Mouse (Mus musculus) kidney, adult 2 months (tissue): ENCODE measurements around the gene Bicra. TPM values are rescaled to one million over a fixed set of nuclear protein-coding genes. Genes with fewer than 3 reads are reported as not detected.

ENCODE experiments used
- DNase-seq: peaks from one replicate; pipeline ENCODE4 v3.0.0; 2021
- H3K27ac ChIP-seq: fragments of 200-500 bp; 2 replicates; pipeline ENCODE4 v1.5.1; 2012; ENCODE audit warnings: low read depth, low read length, control low read depth, inconsistent platforms; ENCODE audit not compliant: insufficient read depth
- H3K27me3 ChIP-seq: fragments of 200-500 bp; replicated peaks from 2 replicates; pipeline ENCODE4 v1.6.1; 2012; ENCODE audit warnings: mild to moderate bottlenecking, moderate library complexity, low read length, inconsistent platforms; ENCODE audit not compliant: control insufficient read depth, insufficient read depth
- H3K36me3 ChIP-seq: fragments of 200-500 bp; 2 replicates; pipeline ENCODE4 v1.6.1; 2012; ENCODE audit warnings: mild to moderate bottlenecking, moderate library complexity, low read length, inconsistent platforms; ENCODE audit not compliant: control insufficient read depth, insufficient read depth
- H3K4me1 ChIP-seq: fragments of 200-500 bp; 2 replicates; pipeline ENCODE4 v1.6.1; 2011; ENCODE audit warnings: low read length; ENCODE audit not compliant: control insufficient read depth, insufficient read depth
- H3K4me3 ChIP-seq: fragments of 200-500 bp; 2 replicates; pipeline ENCODE4 v1.5.1; 2011; ENCODE audit warnings: mild to moderate bottlenecking, low read depth, low read length, control low read depth; ENCODE audit not compliant: insufficient read depth
- CTCF ChIP-seq: fragments of 200-500 bp; conservative IDR thresholded peaks from 2 replicates; pipeline ENCODE4 v1.5.1; 2011; ENCODE audit warnings: low read depth, mild to moderate bottlenecking, control low read depth, low read length, moderate library complexity, mixed read lengths; ENCODE audit not compliant: insufficient read depth, insufficient read length
- POLR2A ChIP-seq: fragments of 200-500 bp; IDR thresholded peaks from one replicate; pipeline ENCODE4 v1.6.1; 2011; ENCODE audit warnings: low read depth, low read length, control low read depth
- WGBS: fragments of 180-500 bp; shearing (Covaris S2); methylation state at CpG from one replicate; pipeline ENCODE4 v1.1.7; 2018; 5-methylcytosine and 5-hydroxymethylcytosine counted together
- polyA plus RNA-seq: library from polyadenylated mRNA; depleted of rRNA; stranded (reverse); fragments of >200 nt; gene quantifications from 2 replicates; pipeline ENCODE4 v1.2.3, GENCODE M21; 2012

Bicra gene
- polyA plus RNA-seq, 1 experiment, result 8.6 TPM

GRCm38 (mm10) chr7:15967312-15967711 lies 80.4 kb downstream of the Bicra start, which contains the start of gene Ehd2:
Gene Ehd2, minus strand, starts transcription at chr7:15967567.
- peak within 1 kb of the TSS; percentile 77 for H3K4me3 ChIP-seq
- peak within 1 kb of the TSS; percentile 64 for H3K27ac ChIP-seq
- peak; percentile 77 for DNase-seq
- peaks cover 1% of the 10 kb centered on the region for H3K36me3 ChIP-seq
- TF ChIP-seq POLR2A, result peak; percentile 49
- TF ChIP-seq CTCF, result peak; percentile 71
- WGBS, result 2% methylated on average over 22 of the region's 22 CpGs
- peaks cover 3% of the 10 kb centered on the region; the same call in 1 of the 2 replicates for H3K4me1 ChIP-seq
- H3K27me3 ChIP-seq, result no peaks in the 10 kb centered on the region

GRCm38 (mm10) chr7:15966489-15966888 lies 81.2 kb downstream of the Bicra start:
- WGBS, result 87% methylated on average over 3 of the region's 3 CpGs
- no peaks in the 10 kb centered on the region for H3K36me3 ChIP-seq
- TF ChIP-seq POLR2A (no peak), CTCF (no peak)
- DNase-seq, result no peak
- peak overlapping the region; percentile 77 for H3K4me3 ChIP-seq
- H3K4me1 ChIP-seq, result peaks cover 7% of the 10 kb centered on the region; the same call in 1 of the 2 replicates
- no peak overlapping the region for H3K27ac ChIP-seq
- H3K27me3 ChIP-seq, result no peaks in the 10 kb centered on the region

- TF ChIP-seq POLR2A (no peak), CTCF (no peak)
- Histone ChIP-seq H3K4me3 (no peak overlapping the region), H3K4me1 (peaks cover 14% of the 10 kb centered on the region), H3K27ac (peak overlapping the region; percentile 17; the same call in 1 of the 2 replicates), H3K27me3 (no peaks in the 10 kb centered on the region), H3K36me3 (no peaks in the 10 kb centered on the region)
- DNase-seq, result no peak
- 53% methylated on average over 32 of the region's 32 CpGs for WGBS
These were observed 83.7 kb downstream of the Bicra start for GRCm38 (mm10) chr7:15963798-15964652.

- Histone ChIP-seq H3K4me3 (no peak overlapping the region), H3K27ac (peak overlapping the region; percentile 70), H3K27me3 (no peaks in the 10 kb centered on the region), H3K36me3 (no peaks in the 10 kb centered on the region), H3K4me1 (peaks cover 14% of the 10 kb centered on the region)
- WGBS, result 30% methylated on average over 12 of the region's 12 CpGs
- TF ChIP-seq POLR2A (no peak), CTCF (no peak)
- peak; percentile 93 for DNase-seq
These were observed 85.1 kb downstream of the Bicra start for GRCm38 (mm10) chr7:15962311-15963288.

- Histone ChIP-seq H3K27ac (peak overlapping the region; percentile 70), H3K27me3 (no peaks in the 10 kb centered on the region), H3K4me3 (no peak overlapping the region), H3K4me1 (peaks cover 14% of the 10 kb centered on the region), H3K36me3 (no peaks in the 10 kb centered on the region)
- no peak for DNase-seq
- no peak for TF ChIP-seq CTCF
- TF ChIP-seq POLR2A, result no peak
- WGBS, result 84% methylated on average over 7 of the region's 7 CpGs
These were observed 85.9 kb downstream of the Bicra start for GRCm38 (mm10) chr7:15961798-15962197.

GRCm38 (mm10) chr7:15961239-15961638 lies 86.5 kb downstream of the Bicra start:
- TF ChIP-seq CTCF (no peak), POLR2A (no peak)
- Histone ChIP-seq H3K36me3 (no peaks in the 10 kb centered on the region), H3K27me3 (no peaks in the 10 kb centered on the region), H3K4me3 (no peak overlapping the region), H3K4me1 (peaks cover 14% of the 10 kb centered on the region), H3K27ac (0 out of 2 replicates have a peak overlapping the region, but pooled peaks have one; percentile 7)
- DNase-seq, result no peak
- WGBS, result 36% methylated on average over 4 of the region's 4 CpGs
